In the genomic region with DNA sequence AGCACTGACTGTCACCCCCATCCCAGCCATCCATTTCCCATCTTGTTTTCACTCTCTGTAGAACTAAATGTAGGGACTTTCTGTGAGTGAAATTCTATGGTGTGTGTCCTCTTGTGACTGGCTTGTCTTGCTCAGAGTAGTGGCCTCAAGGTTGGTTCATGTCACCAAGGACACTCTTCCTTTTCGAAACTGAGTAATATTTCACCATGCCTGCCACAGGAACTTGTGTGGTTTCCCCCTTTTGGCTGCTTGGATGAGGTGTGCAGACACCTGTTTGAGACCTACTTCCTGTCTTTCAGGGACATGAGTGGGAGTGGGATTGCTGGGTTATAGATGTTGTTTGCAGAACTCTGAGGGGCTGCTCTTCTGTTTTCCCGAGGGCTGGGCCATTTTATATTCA, we compare ENCODE assay signal across 23 mouse cellular contexts. TPM values are rescaled to one million over a fixed set of nuclear protein-coding genes. Genes with fewer than 3 reads are reported as not detected.
"Had no signal": no experiment of that assay in that cellular context is flagged by ENCODE, and none has a peak within 500 bp of the region (broad histone marks: within the 10 kb centered on the region; RNA-seq: fewer than 3 reads in every experiment).

No protein-coding gene starts in this region.

- DNase-seq: kidney, adult 2 months; kidney, postnatal 10 days; kidney, postnatal 36 days; liver, embryonic 13.5 days; lung, embryonic 14.5 days; midbrain, embryonic 14.5 days; right cerebral cortex, adult 18-20 months; right cerebral cortex, postnatal 14 days; right cerebral cortex, postnatal 4 days; thymus, adult 2 months; thymus, postnatal 14 days; thymus, postnatal 4 days had no signal

- H3K9me3 ChIP-seq: limb, embryonic 10.5 days; limb, embryonic 13.5 days; liver, embryonic 13.5 days had no signal

- H3K4me1 ChIP-seq: limb, embryonic 13.5 days; liver, embryonic 13.5 days had no signal

- ATAC-seq: intestine, embryonic 16.5 days; lung, postnatal 0 days had no signal

- H3K27me3 ChIP-seq: limb, embryonic 13.5 days; liver, embryonic 13.5 days had no signal

- H3K36me3 ChIP-seq: limb, embryonic 10.5 days; limb, embryonic 13.5 days; liver, embryonic 13.5 days had no signal

- H3K4me2 ChIP-seq: limb, embryonic 13.5 days; liver, embryonic 13.5 days; lung, embryonic 14.5 days; midbrain, embryonic 11.5 days had no signal

- H3K4me3 ChIP-seq: limb, embryonic 10.5 days; limb, embryonic 13.5 days; liver, embryonic 13.5 days had no signal

- H3K27ac ChIP-seq: limb, embryonic 10.5 days; limb, embryonic 13.5 days; liver, embryonic 13.5 days; macrophage; stomach, postnatal 0 days had no signal

- H3K9ac ChIP-seq: limb, embryonic 13.5 days; liver, embryonic 13.5 days; lung, embryonic 14.5 days had no signal

RNA-seq across cellular contexts. Expression of a gene that starts 20.8 kb away (rescaled TPM):
- total RNA-seq: liver, adult 2 months; megakaryocyte-erythroid progenitor cell, adult 5-6 weeks had no signal
- polyA plus RNA-seq: liver, adult 2 months; liver, embryonic 13.5 days; macrophage had no signal

RNA-seq across cellular contexts. Expression of a gene that starts 59.0 kb away (rescaled TPM):
- total RNA-seq: left cerebral cortex, postnatal 25 days; liver, adult 2 months; midbrain, postnatal 0 days had no signal
- polyA plus RNA-seq: liver, adult 2 months had no signal
